Mouse (Mus musculus): ENCODE data around the gene Ttc7b.

DNA sequence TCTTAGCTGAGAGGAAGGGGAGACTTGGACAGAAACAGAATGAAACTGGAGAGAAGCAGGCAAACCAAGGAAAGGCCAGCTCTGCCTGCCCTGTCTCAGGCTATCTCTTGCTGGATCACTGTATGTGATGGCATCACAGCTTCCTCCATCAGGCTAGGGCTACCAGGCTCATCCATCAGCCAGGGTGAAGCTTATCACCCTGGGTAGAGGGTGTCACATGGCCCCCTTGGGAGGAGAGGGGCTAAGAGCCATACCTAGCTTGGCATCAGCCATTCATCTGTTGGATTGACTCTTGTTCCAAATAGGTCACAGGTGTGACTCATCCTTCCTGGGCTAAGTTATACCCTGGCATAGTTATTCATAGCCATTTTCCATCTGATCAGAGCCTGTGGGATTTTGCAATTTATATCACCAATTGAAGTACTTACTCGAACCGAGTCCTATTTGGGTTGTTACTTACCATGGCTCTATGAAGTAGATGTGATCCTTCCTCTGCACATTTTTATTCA is 265.1 kb downstream of the Ttc7b start:
- TF ChIP-seq CTCF (IDR thresholded peaks at IDR 0.05; ENCODE audit: low read depth), result no peak
- no peak for TF ChIP-seq EP300 (optimal IDR thresholded peaks at IDR 0.05)
